Mouse (Mus musculus): Measurements from ENCODE around the gene Tmem33. TPM values are rescaled to one million over a fixed set of nuclear protein-coding genes. Genes with fewer than 3 reads are reported as not detected.

The Tmem33 gene
- 351 TPM for polyA plus RNA-seq (2014; fragmentation: Illumina TruSeq; extraction: RNeasy Lipid Tissue Mini Kit (QIAGEN cat#74804); ENCODE audit: low read depth, low replicate concordance)

GRCm38 (mm10) chr5:67260531-67261371 lies at the start of gene Tmem33:
Gene Tmem33 (plus strand): TSS chr5:67260565.

GRCm38 (mm10) chr5:67306698-67307521 lies 46.5 kb downstream of the Tmem33 start, which contains the start of gene Slc30a9:
Gene Slc30a9 (plus strand): TSS chr5:67306955.

Other genes with a start within 250 kb of the Tmem33 start
- gene Phox2b, start 161.3 kb upstream of the Tmem33 start, polyA plus RNA-seq (2014; fragmentation: Illumina TruSeq; extraction: RNeasy Lipid Tissue Mini Kit (QIAGEN cat#74804); ENCODE audit: low read depth, low replicate concordance) = not detected
- gene Slc30a9, start 46.4 kb downstream of the Tmem33 start, polyA plus RNA-seq (2014; fragmentation: Illumina TruSeq; extraction: RNeasy Lipid Tissue Mini Kit (QIAGEN cat#74804); ENCODE audit: low read depth, low replicate concordance) = 366 TPM
- 0.20 TPM for gene Bend4, start 167.7 kb downstream of the Tmem33 start, polyA plus RNA-seq (2014; fragmentation: Illumina TruSeq; extraction: RNeasy Lipid Tissue Mini Kit (QIAGEN cat#74804); ENCODE audit: low read depth, low replicate concordance)

Data from kidney, adult 10 weeks (tissue).